Mouse (Mus musculus): ENCODE data around the gene Lkaaear1.

Gene Lkaaear1

GRCm38 (mm10) chr2:181653523-181653922 is 44.7 kb downstream of the Lkaaear1 start:
- DNase-seq (ENCODE audit: low spot score) = no peak

DNA sequence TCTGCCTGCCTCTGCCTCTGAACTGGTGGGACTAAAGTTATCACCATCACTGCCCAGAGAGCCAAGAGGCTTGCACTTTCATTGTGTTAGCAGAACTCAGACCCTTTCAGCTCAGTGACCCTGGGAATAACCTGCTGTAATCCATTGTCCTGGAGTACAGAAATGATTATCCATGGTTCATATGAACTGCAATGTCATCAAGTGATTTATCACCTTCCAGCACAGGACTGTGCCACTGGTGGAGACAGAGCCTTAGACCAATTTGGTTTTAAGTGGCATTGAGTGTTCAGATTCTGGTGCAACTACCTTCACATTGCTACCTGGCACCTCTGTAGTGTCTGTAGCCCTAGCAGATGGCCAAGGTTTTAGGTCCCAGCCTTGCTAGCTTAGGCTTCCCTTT is 45.2 kb downstream of the Lkaaear1 start:
- no peak for DNase-seq (ENCODE audit: low spot score)

DNA sequence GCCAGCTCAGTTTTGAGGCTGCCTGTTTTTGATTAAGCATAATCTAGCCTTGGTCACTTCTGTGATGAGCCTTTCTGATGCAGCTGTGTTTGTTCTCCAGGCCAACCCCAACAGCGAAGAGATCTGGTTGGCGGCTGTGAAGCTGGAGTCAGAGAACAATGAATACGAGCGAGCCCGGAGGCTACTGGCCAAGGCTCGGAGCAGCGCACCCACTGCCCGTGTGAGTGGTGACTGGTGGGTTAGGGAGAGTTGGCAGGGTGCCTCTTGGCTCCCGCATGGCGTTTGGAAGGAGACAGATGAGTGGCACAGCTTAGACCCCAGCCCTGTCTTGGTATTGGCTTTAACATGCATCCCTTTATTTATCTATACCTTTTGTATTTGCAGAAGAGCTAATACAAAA is 49.3 kb downstream of the Lkaaear1 start:
- DNase-seq (ENCODE audit: low spot score) = no peak

Data from embryo, embryonic 10 days (tissue).